Mouse (Mus musculus) gastrocnemius, adult 2 months (tissue): ENCODE measurements around the gene Dctpp1. TPM values are rescaled to one million over a fixed set of nuclear protein-coding genes. Genes with fewer than 3 reads are reported as not detected.

Experiments
- DNase-seq: peaks from one replicate; pipeline ENCODE4 v3.0.0; 2022
- H3K27ac ChIP-seq: fragments of 200-600 bp; 2 replicates; pipeline ENCODE4 v1.8.1; 2022; ENCODE audit warnings: mild to moderate bottlenecking
- H3K4me3 ChIP-seq: fragments of 200-600 bp; 2 replicates; pipeline ENCODE4 v1.8.1; 2022; ENCODE audit warnings: mild to moderate bottlenecking, moderate library complexity
- CTCF ChIP-seq: fragments of 200-600 bp; IDR thresholded peaks from 2 replicates; pipeline ENCODE4 v1.8.1; 2022; ENCODE audit warnings: antibody characterized with exemption, mild to moderate bottlenecking, moderate library complexity
- intact Hi-C: fragments of 180-260 bp; cut with DNase I; formaldehyde crosslinking; loops from one replicate; pipeline ENCODE4 v1.15.1; 2025
- total RNA-seq, 2 experiments: library from RNA; stranded (reverse); gene quantifications; 2 replicates each; pipeline ENCODE4 v1.2.3; 2021

The Dctpp1 gene
- total RNA-seq, 2 experiments from 2014 or later: 25.1 to 35.4 TPM

GRCm38 (mm10) chr7:127234777-127235176, 25.7 kb downstream of the Dctpp1 start:
- no peak overlapping the region for H3K4me3 ChIP-seq
- TF ChIP-seq CTCF: no peak
- no peak overlapping the region for H3K27ac ChIP-seq
- no peak for DNase-seq
- intact Hi-C loops: loop anchor here (5.0 kb wide), 1 partner anchor 107 kb away; no protein-coding TSS in a partner anchor

GRCm38 (mm10) chr7:127233765-127234164, 26.7 kb downstream of the Dctpp1 start:
- H3K27ac ChIP-seq: peak overlapping the region; percentile 93
- peak overlapping the region; percentile 89 for H3K4me3 ChIP-seq
- intact Hi-C loops: loop anchor here (5.0 kb wide), 1 partner anchor 106 kb away; no protein-coding TSS in a partner anchor
- TF ChIP-seq CTCF: no peak
- DNase-seq: no peak

- intact Hi-C loops: loop anchor here (5.0 kb wide), 1 partner anchor 106 kb away; no protein-coding TSS in a partner anchor
- no peak for DNase-seq
Measured at GRCm38 (mm10) chr7:127233368-127233749, 27.1 kb downstream of the Dctpp1 start.

GRCm38 (mm10) chr7:127232622-127233367, 27.7 kb downstream of the Dctpp1 start, which contains the start of the genes Zfp553 and Sept1:
Gene Zfp553 (plus strand): TSS chr7:127233061.
Gene Sept1 (minus strand): TSS chr7:127233130.
- H3K4me3 ChIP-seq: peak within 1 kb of the TSS; percentile 89
- DNase-seq: peak; percentile 91
- H3K27ac ChIP-seq: peak within 1 kb of the TSS; percentile 93
- TF ChIP-seq CTCF: no peak
- intact Hi-C loops: loop anchor here (5.0 kb wide), 1 partner anchor 105 kb away; no protein-coding TSS in a partner anchor

More at GRCm38 (mm10) chr7:127233368-127233749, 27.1 kb downstream of the Dctpp1 start:
- peak overlapping the region; percentile 89 for H3K4me3 ChIP-seq
- H3K27ac ChIP-seq: peak overlapping the region; percentile 93
- no peak for TF ChIP-seq CTCF

- Histone ChIP-seq H3K4me3 (peak overlapping the region; percentile 89), H3K27ac (peak overlapping the region; percentile 93)
- no peak for DNase-seq
- intact Hi-C loops: loop anchor here (5.0 kb wide), 1 partner anchor 105 kb away; no protein-coding TSS in a partner anchor
- no peak for TF ChIP-seq CTCF
Measured at GRCm38 (mm10) chr7:127231826-127232621, 28.5 kb downstream of the Dctpp1 start.

- Histone ChIP-seq H3K27ac (no peak overlapping the region), H3K4me3 (no peak overlapping the region; the same call in 1 of the 2 replicates)
- TF ChIP-seq CTCF: no peak
- DNase-seq: no peak
- intact Hi-C loops: loop anchor here (5.0 kb wide), 1 partner anchor 104 kb away; no protein-coding TSS in a partner anchor
Measured at GRCm38 (mm10) chr7:127231376-127231775, 29.1 kb downstream of the Dctpp1 start.

GRCm38 (mm10) chr7:127228615-127229303, 31.8 kb downstream of the Dctpp1 start:
- intact Hi-C loops: loop anchor here (2.0 kb wide), 1 partner anchor 14 kb away; no protein-coding TSS in a partner anchor
- DNase-seq: peak; percentile 85
- peak; percentile 83 for TF ChIP-seq CTCF
- Histone ChIP-seq H3K4me3 (no peak overlapping the region), H3K27ac (no peak overlapping the region)

- Histone ChIP-seq H3K27ac (no peak overlapping the region), H3K4me3 (no peak overlapping the region)
- DNase-seq: no peak
- TF ChIP-seq CTCF: no peak
- intact Hi-C loops: no loop called here
Measured at GRCm38 (mm10) chr7:127225147-127225995, 35.1 kb downstream of the Dctpp1 start.

GRCm38 (mm10) chr7:127224616-127225015, 35.9 kb downstream of the Dctpp1 start:
- no peak for TF ChIP-seq CTCF

GRCm38 (mm10) chr7:127223515-127224478, 36.7 kb downstream of the Dctpp1 start:
- H3K27ac ChIP-seq: no peak overlapping the region
- no peak overlapping the region for H3K4me3 ChIP-seq
- intact Hi-C loops: no loop called here
- no peak for TF ChIP-seq CTCF
- no peak for DNase-seq

More at GRCm38 (mm10) chr7:127224616-127225015, 35.9 kb downstream of the Dctpp1 start:
- no peak overlapping the region for H3K27ac ChIP-seq
- H3K4me3 ChIP-seq: no peak overlapping the region
- no peak for DNase-seq
- intact Hi-C loops: no loop called here
